Mouse (Mus musculus) spleen, postnatal 4 days (tissue): ENCODE results near the gene Alms1.
"Not testable (repeated sequence)": the region's sequence is repeated elsewhere in the genome, so short reads cannot be mapped to it uniquely, and the experiment has no call there.

Experiments
- DNase-seq, 2 experiments: peaks; one replicate each; pipeline ENCODE4 v3.0.0; 2022; ENCODE audit warnings: low spot score in 2 of 2

Gene Alms1

DNA sequence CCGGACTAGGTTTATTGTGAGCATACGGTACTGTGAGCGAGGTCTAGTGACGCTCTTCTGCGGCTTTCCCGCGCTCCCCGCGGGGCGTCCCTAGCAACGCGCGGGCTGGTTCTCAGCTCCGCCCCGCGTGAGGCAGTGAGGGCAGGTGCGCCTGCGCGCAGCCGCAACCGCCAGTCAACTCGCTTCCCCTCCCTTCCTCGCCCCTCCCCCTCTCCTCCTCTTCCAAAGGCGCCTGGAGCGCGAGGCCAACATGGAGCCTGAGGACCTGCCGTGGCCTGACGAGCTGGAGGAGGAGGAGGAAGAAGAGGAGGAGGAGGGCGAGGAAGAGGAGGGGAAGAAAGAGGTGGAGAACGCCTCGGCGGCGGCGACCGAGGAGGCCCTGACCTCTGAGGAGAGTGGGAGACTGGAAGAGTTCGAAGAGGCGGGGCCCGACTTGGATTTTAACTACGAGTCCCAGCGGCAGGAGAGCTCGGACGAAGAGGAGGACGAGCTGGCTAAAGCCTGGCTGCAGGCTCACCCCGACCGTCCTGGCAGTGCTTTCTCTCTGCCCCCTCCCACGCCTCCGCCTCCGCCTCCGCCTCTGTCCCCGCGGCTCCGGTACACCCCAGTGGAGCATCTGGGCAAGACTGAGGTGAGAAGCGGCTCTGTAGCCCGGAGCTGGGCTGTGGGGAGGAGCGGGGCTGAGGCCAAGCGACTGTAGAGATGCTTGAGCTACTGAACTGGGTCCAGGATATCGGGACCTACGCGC lies at the start of gene Alms1:
Gene Alms1, plus strand, starts transcription at position 136 of the 748 bp plus-strand sequence.
- DNase-seq = peak; percentile 93 to 96

DNA sequence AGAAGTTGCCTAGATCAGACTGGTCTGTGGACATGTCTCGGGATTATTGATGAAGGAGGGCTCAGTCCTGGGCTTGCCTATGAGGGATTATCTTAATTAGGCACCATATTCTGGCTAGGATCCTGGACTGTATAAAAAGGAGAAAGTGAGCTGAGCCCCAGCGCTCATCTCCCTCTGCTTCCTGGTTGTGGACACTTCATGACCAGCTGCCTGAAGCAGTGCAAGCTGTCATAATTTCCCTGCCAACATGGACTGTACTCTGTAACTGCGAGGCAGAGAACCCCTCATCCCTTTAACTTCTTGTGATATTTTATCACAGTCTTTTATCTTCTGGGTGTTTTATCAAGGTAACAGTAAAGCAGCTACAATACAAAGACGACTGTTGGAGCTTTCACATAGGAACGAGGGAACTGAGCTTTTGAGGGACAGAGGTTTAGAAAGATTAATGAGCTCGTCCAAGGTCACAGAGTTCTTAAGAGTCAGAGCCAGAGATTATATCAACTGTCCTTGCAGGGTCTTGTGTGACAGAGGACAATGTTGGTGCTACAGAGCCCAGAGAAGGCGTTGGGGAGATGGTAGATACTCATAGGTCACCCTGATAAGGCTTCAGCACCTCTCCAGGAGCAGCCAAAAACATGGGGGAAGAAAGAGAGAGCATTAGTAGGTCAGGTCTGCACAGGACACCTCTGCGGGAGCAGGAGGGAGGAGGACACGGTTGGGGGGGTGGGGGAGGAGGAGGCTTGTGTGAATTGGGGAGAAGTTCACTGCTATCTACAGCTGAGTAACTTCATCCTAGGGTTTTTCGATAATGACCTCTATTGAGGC lies 43.8 kb upstream of the Alms1 start:
- DNase-seq = no peak

DNA sequence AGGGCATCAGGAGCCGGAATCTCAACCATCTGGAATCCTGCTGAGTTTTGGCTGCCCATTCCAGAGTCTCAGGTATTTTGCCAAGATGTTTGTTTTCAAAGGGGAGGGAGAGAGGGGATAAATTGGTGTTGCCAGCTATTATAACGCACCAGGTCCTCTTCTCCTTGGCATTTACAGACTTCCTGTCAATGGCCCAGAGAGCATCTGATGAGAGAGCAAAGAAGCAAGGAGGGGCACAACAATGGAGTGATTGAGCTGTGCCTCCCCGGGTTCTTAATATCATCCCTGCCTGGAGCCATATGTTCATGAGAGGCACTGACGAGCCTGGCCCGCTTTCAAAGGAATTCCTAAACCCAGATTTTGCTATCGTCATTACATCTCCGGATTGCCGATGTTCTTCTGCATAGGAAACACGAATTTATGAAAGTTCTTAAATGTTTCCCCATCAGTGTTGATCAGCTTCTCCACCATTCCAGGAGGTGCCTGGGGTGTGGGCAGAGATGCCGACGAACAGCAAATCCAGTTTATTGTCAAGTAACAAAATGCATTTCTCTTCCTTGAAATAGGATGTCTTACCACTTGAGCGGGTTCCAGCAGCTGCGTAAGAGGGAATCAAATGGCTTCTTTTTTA lies 43.0 kb upstream of the Alms1 start:
- no peak for DNase-seq

DNA sequence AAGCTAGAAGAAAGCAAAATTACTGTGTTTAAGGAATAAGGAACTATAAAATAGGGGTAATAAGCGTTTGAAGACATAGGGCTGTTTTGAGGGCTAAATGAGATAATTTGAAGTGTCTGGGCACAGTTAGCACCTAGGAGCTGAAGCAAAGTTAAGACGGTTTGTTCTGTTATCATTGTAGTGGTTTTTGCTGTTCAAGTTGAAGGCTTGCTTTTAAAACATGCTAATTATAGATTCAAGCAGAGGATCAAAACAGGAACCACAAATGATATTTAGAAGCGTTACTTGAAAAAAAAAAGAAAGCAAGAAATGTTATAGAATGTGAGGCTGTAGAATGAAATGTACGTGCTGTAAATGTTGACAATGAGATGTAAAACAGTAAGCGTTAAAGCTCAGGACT lies 39.7 kb upstream of the Alms1 start:
- no peak for DNase-seq

DNA sequence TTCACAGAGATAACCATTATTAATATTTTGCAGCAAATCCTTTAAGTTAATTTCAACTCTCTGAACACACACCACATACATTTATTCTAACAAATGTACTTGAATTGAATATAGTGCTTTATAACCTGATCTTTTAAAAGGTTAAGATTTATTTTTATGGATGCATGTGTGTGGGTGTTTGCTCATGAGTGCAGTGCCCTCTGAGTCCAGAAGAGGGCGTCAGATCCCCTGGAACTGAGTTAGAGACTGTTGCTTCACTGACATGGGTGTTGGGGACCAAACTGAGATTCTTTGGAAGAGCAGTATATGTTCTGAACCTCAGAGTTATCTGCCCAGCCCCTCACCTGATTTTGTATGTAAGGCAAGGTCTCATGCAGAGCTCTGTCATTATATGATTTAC lies 25.0 kb upstream of the Alms1 start:
- no peak for DNase-seq

DNA sequence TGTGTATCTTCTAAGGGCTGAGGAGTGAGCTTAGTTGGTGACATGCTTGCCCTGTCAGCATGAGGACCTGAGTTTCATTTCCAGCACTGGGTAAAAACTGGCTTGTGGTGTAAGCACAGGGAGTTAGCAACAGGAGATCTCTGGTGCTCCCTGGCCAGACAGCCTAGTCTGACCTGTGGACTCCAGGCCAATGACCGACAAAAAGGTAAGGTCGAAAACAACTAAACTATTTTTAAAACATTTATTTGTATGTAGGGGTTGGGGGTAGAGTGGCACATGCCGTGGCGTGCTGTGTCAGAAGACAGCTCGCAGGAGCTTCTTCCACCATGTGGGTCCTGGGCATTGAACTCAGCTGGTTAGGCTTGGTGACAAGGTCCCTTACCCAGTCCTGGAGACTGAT lies 14.5 kb upstream of the Alms1 start:
- no peak for DNase-seq

DNA sequence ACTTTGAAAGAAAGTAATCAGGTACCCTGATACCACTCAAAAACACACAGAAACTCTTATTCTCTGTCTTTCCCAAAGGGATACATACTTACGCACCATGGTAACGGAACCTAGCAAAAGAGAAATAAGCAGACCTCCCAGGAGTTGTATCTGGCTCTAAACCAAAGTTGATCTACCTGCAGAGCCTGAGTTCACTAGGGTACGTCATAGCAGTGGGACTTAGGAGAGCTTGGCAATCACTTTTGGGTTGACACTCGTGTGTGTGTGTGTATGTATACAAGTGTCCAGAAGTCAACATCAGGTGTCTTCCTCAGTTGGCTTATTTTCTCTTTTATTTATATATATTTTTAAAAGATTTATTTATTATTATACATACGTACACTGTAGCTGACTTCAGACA lies 5.6 kb upstream of the Alms1 start:
- no peak for DNase-seq

DNA sequence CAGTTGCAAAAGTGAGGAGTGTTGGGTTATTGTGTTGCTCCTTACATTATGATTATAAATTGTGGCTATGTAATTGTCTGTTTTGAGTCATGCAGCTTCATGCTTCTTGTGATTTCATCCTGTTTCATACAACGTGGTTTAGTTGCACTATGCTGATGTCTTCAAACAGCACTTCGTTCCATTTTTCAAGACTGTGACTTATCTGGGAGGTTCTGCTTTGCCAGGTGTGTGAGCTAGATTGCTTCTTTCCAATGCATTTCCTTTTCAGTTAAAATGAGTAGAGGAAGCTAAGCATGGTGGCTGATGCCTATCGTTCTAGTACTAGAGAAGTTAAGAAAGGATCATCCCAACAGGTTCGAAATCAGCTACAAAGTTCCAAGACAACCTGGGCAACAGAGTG lies 2.7 kb upstream of the Alms1 start:
- DNase-seq = no peak

DNA sequence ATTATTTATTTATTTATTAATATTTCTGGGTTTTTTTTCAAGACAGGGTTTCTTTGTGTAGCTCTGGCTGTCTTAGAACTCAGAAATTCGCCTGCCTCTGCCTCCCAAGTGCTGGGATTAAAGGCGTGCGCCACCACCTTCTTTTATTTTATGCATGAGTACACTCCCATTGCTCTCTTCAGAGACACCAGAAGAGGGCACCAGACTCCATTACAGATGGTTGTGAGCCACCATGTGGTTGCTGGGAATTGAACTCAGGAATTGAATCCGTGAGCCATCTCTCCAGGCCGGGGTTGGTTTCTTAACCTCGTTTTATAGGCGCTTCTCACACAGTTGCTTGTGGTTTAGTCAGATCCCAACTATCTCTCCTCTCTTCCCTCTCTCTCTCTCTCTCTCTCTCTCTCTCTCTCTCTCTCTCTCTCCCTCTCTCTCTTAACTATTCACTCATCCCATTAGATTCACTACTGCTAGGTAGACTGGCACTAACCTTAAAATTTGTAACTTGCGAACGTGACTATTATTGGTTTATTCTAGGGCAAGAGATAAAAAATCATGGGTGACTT lies 445 bp upstream of the Alms1 start:
- DNase-seq = peak in 1 of 2 experiments; percentile 16

DNA sequence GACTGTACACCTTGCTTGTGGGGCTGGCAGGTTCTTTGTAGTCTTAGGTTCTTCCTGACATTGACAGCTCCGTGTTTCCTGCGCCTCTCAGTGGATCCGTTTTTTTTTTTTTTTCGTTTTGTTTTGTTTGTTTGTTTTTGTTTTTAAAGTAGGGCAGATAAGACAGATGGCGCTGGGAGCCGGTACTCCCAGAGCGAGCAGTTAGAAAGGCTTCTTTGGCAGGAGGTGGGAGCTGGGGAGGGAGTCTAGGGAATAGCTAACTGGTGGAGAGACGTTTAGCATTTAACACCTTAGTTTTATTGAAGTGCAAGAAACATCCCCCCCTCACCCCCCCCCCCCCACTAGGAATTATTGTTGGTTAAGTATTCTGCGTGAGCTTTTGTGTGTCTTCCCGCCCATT lies 833 bp downstream of the Alms1 start:
- DNase-seq = no peak

DNA sequence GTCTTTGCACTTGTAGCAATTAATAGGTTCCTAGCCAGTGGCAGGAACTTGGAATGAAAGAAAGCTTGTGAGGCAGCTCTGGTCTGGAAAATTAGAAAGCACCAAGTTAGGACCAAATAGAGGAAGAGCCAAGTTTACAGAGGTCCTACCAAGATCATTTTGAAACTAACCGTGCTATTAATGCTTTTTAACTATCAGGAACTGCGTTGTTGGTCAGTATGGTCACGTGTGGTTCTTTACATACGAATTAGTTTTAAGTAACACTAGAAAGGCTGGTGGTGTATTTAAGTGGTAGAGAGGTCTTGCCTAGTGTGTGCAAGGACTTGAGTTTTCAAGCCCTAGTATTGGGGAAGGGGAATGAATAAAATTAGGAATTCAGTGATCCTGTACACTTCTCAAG lies 1.2 kb downstream of the Alms1 start:
- no peak for DNase-seq

DNA sequence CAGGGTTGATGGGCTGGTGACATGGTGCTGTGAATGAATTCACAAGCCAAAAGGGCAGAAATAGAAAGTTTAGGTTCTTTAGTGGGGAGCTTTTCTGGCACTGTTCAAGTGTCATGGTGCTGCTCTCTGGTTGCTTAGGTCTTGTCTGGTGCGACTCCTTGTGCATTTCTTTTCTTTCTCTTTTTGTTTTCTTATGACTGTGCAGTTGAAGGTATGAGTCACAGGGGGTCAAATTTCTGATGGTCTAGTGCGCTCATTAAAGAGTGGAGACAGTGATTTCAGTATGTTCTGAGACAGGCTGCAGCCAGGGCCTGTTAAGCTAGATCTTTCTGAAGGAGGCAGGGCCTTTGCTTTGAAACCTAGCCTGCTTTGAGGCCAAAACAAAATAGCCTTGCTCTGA lies 2.8 kb downstream of the Alms1 start:
- no peak for DNase-seq

DNA sequence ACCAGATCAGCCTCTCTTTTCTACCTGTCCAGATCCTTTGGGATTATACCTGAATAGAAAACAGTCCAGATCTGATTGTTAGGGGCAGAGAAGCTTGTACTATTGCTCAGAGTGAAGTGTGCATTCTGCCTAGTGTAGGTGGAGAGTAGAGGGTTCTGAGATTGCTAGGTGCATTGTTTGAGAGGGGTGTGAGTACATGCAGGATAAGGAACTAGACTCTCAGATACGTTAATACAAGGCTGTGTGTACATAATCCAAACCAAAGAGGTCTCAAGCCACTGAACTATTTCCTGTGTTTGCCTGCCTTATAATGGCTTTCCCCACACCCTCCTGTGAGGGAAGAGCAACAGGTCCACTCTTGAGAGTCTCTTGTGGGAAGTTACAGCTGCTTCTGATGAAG lies 12.0 kb downstream of the Alms1 start:
- no peak for DNase-seq

DNA sequence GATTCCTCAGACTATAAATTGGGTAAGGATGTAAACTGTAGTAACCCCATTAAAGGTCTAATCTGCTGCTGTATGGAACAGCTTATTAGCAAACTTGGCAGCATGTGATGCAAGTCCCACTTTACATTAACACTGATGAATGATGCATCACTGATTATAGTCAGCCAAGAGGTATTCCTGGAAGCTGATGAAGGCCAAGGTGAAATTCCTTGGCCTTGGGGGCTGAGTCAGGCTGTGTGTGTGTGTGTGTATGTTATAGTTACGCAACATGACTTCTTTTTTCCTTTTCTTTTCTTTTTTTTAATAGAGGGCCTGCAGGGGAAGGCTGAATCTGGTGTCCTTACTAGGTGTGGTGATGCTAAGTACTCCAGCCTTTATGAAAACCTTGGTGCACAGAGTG lies 23.2 kb downstream of the Alms1 start:
- DNase-seq = no peak

DNA sequence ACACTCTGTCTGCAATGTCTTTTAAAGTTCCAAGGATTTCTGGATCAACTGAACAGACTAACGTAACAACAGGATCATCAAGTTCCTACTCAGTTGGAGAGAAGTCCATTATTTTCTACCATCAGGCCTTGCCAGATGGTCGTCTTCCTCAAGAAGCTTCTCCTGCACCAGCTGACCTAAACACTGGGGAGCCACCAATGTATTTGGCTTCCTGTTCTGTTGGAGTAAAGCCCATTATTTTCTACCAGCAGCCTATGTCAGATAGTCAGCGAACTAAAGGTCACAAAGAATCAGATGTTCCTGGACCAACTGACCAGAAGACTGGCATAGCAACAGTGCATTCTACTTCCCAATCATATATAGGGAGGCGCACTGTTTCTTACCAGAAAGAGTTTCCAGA lies 33.5 kb downstream of the Alms1 start:
- no peak for DNase-seq

DNA sequence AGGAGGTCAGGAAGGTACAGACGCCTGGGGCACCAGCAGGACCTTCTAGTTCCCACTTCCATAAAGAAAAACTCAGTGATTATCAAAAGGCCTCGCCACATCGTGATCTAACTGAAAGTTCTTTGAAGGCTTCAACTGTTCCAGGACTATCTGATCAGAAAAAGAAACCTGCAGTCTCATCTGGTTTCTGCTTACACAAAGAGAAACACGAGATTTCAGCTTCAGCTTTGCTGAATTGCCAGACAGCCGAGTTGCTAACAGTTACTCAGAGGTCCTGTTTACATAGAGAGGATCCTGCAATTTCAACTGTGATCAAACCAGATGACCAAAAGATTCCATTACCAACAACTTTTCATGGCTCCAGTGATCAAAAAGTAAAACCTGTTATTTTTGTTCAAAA lies 34.3 kb downstream of the Alms1 start:
- no peak for DNase-seq

DNA sequence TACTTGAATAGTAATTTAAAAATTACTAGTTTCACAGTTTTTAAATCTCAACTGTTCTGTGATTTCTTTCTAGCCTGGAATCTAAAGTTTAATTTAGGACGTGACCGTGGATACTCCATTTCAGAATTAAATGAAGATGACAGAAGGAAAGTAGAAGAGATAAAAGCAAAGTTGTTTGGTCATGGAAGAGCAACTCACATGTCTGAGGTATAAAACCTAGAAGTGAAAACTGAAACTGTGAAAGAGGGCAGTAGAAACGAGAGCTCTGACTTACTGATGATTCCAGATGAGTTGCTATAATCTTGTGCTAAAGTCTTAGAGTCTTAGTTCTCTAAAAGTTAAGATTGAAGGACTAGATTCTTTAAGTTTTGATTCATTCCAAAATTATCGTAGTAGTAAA lies 37.2 kb downstream of the Alms1 start:
- DNase-seq = no peak

DNA sequence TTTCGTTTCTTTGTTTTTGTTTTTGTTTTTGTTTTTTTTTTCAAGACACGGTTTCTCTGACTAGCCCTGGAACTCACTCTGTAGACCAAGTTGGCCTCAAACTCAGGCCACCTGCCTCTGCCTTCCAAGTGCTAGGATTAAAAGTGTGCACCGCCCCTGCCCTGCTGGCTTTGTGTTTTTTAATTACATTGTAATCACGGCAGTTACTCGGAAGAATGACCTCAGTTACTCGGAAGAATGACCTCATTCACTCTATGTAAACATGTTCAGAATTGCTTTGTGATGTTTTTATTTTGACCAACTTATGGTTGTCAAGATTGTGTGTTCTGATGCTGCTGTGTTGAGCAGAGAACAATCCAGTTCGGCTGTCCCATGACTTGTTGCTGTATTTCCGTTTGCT lies 45.8 kb downstream of the Alms1 start:
- no peak for DNase-seq

DNA sequence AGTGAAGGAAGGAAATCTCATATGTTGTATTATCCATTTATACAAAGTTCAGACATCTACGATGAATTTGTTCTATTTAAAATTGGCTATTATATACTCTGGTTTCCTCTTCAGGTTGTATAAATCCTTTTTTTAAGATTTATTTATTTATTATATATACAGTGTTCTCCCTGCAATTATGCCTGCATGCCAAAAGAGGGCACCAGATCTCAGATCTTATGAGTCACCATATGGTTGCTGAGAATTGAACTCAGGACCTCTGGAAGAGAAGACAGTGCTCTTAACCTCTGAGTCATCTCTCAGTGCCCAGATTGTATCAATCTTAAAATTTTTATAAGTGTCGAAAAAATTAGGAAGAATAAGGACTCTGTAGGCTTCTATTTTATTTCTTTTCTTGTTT lies 65.9 kb downstream of the Alms1 start:
- DNase-seq = no peak

DNA sequence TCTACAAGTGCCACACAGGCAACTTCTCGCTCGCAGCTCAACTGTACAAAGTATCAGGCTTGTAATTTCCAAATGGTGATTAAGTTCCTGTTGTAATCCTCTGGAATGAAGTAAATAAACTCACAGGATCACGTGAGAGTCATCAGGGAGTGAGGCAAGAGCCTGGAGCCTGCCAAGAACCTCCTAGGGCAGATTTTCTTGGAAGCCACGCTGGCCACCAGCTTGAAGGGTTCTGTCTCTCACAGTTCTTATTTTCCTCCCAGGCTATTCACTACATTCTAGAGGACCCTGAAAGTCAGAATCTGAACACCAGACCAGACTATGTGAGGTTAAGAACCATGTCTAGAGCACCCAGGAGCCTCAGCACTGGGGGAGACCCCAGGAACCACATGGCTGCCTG lies 114.6 kb downstream of the Alms1 start:
- DNase-seq = not testable (repeated sequence)

DNA sequence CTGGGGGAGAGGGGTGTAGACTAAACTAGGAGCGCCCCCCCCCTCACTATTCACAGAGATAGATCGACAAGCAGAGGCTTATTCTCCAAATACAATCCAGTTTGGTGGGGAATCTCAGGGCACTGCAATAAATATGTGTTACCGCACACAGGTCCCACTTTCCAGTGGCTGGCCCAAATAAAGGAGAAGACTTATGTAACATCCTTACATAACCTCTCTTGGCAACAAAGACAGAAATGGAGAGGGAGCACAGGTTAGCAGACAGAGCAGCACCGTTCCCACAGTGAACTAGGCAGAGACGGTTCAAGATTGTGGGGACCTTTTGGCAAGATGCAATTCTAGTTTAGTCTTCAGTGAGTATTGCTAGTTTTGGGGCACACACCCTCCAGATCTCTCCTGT lies 121.9 kb downstream of the Alms1 start:
- not testable (repeated sequence) for DNase-seq

DNA sequence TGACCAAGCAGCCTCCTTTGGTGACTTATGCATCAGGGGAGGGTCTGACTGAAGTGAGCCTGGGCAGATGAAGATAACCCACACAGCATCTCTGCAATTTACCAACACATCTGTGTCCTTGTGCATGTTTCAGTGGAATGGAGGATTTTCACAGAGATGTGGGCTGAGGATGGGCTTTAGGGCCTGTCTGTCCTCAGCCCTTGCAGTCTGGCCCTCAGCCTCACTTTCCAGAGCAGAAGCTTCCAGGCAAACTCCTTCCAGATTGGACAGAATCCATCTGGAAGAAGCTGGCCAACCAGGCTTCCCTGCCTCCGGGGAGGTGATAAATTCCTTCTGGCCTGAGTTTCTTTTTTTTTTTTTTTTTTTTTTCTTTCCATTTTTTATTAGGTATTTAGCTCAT lies 122.3 kb downstream of the Alms1 start:
- not testable (repeated sequence) for DNase-seq

DNA sequence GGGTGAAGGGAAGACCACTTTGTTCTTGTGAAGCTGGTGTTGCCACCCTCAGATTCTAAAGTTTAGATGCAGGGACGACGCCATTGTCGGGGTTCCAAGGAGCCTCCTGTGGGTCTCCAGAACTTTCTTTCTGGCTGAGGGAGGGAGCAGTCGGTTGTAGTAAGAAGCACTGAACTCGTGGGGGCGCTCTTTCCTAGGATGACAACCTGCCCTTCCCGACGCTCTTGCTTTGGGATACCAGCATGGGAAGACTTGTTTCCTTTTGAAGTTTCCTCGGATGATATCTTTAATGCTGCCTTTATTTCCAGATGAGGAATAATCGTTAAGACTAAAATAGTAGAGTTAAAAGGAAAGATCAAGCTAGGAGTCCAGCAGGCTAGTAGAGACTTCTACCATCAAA lies 125.8 kb downstream of the Alms1 start, which contains the start of gene Nat8f7:
Gene Nat8f7, minus strand, starts transcription at position 101 of the 400 bp plus-strand sequence.
- DNase-seq = not testable (repeated sequence)
